Mouse (Mus musculus): ENCODE data around the gene U2af2. TPM values are rescaled to one million over a fixed set of nuclear protein-coding genes. Genes with fewer than 3 reads are reported as not detected.

Gene U2af2
- polyA plus RNA-seq, 1 experiment = 150 TPM

- DNase-seq (ENCODE audit: low read depth, low spot score) = no peak
- WGBS = 96% methylated on average over 17 of the region's 17 CpGs
These were observed 26.3 kb upstream of the U2af2 start for GRCm38 (mm10) chr7:5035628-5036027.

- 91% methylated on average over 9 of the region's 9 CpGs for WGBS
- no peak for DNase-seq (ENCODE audit: low read depth, low spot score)
These were observed 25.8 kb upstream of the U2af2 start for GRCm38 (mm10) chr7:5036136-5036535.

- no peak for DNase-seq (ENCODE audit: low read depth, low spot score)
- 94% methylated on average over 7 of the region's 7 CpGs for WGBS
These were observed 24.9 kb upstream of the U2af2 start for GRCm38 (mm10) chr7:5037026-5037425.

GRCm38 (mm10) chr7:5037467-5037866, 24.5 kb upstream of the U2af2 start:
- WGBS = 79% methylated on average over 8 of the region's 8 CpGs

GRCm38 (mm10) chr7:5038109-5038732, 23.7 kb upstream of the U2af2 start, which contains the start of gene Zfp784:
Gene Zfp784 (minus strand): TSS chr7:5038446.
- under 1% methylated on average over 48 of the region's 48 CpGs for WGBS
- DNase-seq (ENCODE audit: low read depth, low spot score) = peak; percentile 68

More at GRCm38 (mm10) chr7:5037467-5037866, 24.5 kb upstream of the U2af2 start:
- no peak for DNase-seq (ENCODE audit: low read depth, low spot score)

- no peak for DNase-seq (ENCODE audit: low read depth, low spot score)
- WGBS = 13% methylated on average over 5 of the region's 5 CpGs
These were observed 23.0 kb upstream of the U2af2 start for GRCm38 (mm10) chr7:5038940-5039339.

GRCm38 (mm10) chr7:5044981-5045380, 17.0 kb upstream of the U2af2 start:
- DNase-seq (ENCODE audit: low read depth, low spot score) = no peak
- 88% methylated on average over 2 of the region's 2 CpGs for WGBS

GRCm38 (mm10) chr7:5046112-5046511, 15.8 kb upstream of the U2af2 start:
- 74% methylated on average over 2 of the region's 2 CpGs for WGBS

GRCm38 (mm10) chr7:5047313-5047712, 14.6 kb upstream of the U2af2 start:
- DNase-seq (ENCODE audit: low read depth, low spot score) = no peak
- WGBS = 20% methylated on average over 2 of the region's 2 CpGs

More at GRCm38 (mm10) chr7:5046112-5046511, 15.8 kb upstream of the U2af2 start:
- DNase-seq (ENCODE audit: low read depth, low spot score) = no peak

GRCm38 (mm10) chr7:5051193-5052192, 10.4 kb upstream of the U2af2 start, which contains the start of gene Zfp580:
Gene Zfp580 (plus strand): TSS chr7:5051538.
- no peak for DNase-seq (ENCODE audit: low read depth, low spot score)
- WGBS = 1% methylated on average over 65 of the region's 65 CpGs

- DNase-seq (ENCODE audit: low read depth, low spot score) = no peak
- 4% methylated on average over 12 of the region's 12 CpGs for WGBS
These were observed 9.5 kb upstream of the U2af2 start for GRCm38 (mm10) chr7:5052438-5052837.

GRCm38 (mm10) chr7:5052931-5053343, 9.0 kb upstream of the U2af2 start:
- WGBS = 7% methylated on average over 45 of the region's 45 CpGs
- no peak for DNase-seq (ENCODE audit: low read depth, low spot score)

- WGBS = 17% methylated on average over 32 of the region's 32 CpGs
- no peak for DNase-seq (ENCODE audit: low read depth, low spot score)
These were observed 8.3 kb upstream of the U2af2 start for GRCm38 (mm10) chr7:5053456-5054179.

GRCm38 (mm10) chr7:5056651-5057263, 5.2 kb upstream of the U2af2 start:
- no peak for DNase-seq (ENCODE audit: low read depth, low spot score)
- 6% methylated on average over 55 of the region's 55 CpGs for WGBS

- 37% methylated on average over 8 of the region's 8 CpGs for WGBS
- no peak for DNase-seq (ENCODE audit: low read depth, low spot score)
These were observed 4.6 kb upstream of the U2af2 start for GRCm38 (mm10) chr7:5057381-5057780.

- 45% methylated on average over 11 of the region's 11 CpGs for WGBS
- DNase-seq (ENCODE audit: low read depth, low spot score) = no peak
These were observed 4.1 kb upstream of the U2af2 start for GRCm38 (mm10) chr7:5057804-5058203.

GRCm38 (mm10) chr7:5058631-5059030, 3.3 kb upstream of the U2af2 start:
- 100% methylated on average over 1 of the region's 1 CpGs for WGBS
- no peak for DNase-seq (ENCODE audit: low read depth, low spot score)

- no peak for DNase-seq (ENCODE audit: low read depth, low spot score)
- WGBS = 94% methylated on average over 12 of the region's 12 CpGs
These were observed 2.5 kb upstream of the U2af2 start for GRCm38 (mm10) chr7:5059421-5059820.

- DNase-seq (ENCODE audit: low read depth, low spot score) = no peak
- WGBS = 2% methylated on average over 27 of the region's 27 CpGs
These were observed 1.7 kb upstream of the U2af2 start for GRCm38 (mm10) chr7:5060239-5060731.

All from large intestine, adult 2 months (tissue).